Mouse (Mus musculus): Measurements from ENCODE around the gene Cuedc2.

The Cuedc2 gene

DNA sequence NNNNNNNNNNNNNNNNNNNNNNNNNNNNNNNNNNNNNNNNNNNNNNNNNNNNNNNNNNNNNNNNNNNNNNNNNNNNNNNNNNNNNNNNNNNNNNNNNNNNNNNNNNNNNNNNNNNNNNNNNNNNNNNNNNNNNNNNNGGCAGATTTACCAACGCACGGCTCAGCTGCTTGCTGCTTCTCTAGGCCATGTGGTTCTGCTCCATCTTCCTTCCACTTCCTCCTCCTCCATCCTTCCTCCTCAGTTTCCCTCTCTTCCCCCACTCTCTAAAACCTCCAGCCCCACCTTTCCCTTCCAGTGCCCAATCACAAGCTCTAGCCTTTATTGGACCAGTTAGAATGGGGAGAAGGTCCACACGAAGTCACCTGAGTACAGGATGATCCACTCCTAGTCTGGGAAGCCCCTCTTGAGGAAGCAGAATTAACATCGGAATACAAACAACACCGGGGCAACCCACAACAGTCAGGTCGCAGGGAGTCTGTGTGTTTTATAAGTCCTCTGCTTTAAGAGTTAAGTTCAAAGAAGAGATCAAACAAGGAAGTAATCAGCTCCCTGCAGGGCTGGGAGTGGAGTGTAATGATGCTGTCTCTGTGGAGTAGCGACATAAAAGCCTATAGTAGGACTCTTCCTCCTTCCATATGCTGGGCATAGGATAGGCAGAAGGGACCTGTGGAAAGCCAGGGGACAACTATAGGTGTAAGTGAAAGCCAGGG is 6.4 kb upstream of the Cuedc2 start:
- in situ Hi-C loops (cut with MboI; ENCODE audit: unreplicated experiment in 2 of 2), result no loop called here

DNA sequence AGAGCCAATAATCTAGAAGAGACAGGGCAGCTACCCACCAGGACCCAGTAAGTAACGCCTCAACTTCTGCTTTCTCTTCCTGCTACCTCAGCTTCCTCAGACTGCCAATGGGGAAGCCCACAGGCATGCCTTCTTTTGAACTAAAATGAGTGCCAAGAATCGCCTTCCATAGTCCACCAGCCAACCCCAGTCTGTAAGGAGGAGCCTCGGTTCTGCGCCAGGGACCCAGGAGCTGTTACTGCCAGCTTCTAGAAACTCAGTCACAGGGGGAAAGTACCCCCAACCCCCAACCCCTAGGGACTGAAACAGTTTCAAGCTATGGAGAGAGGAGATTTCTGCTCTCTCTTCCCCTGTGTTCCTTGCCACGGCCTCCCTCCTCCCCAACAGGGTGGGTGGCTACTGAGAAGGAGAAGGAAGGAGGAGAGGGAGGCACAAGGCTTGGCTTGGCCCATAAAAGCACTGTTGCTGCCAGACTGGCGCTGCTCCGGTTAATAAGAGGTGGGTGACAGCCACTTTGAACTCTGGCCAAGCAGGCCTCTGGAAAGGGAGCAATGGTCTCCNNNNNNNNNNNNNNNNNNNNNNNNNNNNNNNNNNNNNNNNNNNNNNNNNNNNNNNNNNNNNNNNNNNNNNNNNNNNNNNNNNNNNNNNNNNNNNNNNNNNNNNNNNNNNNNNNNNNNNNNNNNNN is 927 bp upstream of the Cuedc2 start:
- in situ Hi-C loops (cut with MboI; ENCODE audit: unreplicated experiment in 2 of 2), result loop anchor here in 1 of 2 experiments (10.0 kb wide), 1 partner anchor 105 kb away; no protein-coding TSS in a partner anchor

DNA sequence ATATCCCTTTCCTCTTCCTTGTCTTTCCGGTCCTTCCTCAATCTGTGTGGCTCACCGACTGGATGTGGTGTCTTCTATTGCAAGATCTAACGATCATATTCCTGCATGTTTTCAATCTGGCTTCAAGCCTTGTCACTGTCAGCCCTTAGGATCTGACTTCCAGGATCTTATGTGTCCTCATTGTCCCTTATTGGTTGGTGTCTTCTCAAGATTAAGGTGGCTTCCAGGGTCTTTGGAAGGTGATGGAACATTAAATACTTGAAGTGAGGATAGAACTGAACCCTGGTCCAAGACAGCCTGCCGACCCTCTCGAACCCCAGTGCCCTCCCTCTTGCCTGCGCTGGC is 412 bp upstream of the Cuedc2 start:
- in situ Hi-C loops (cut with MboI; ENCODE audit: unreplicated experiment in 2 of 2), result loop anchor here in 1 of 2 experiments (10.0 kb wide), 1 partner anchor 106 kb away; no protein-coding TSS in a partner anchor

DNA sequence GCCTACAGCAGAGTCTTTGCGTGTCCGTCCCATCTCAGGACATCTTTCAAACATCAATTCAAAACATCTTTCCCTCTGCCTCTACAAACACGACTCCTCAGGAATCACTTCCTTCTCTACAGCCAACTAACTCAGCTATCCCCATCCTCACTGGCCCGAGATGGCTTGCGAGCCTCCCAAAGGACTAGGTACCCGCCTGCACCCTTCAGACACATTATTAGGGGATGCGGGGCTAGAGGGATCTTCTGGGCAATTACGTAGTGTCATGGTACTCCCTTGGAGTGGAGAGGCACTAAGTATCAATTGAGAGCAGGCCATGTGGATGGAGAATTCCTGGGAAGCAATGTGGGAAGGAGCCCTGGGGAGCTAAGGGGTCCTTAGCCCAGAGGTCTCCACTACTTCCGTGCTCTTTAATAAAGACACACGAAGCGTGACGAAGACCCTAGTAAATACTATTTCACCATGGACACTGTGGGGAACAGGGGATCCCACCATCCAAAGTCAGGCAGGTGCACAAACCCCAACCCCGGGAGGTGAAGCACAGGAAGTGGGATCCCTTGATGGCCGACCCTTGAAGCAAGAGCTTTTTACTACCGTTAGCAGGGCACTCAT is 677 bp downstream of the Cuedc2 start:
- in situ Hi-C loops (cut with MboI; ENCODE audit: unreplicated experiment in 2 of 2), result loop anchor here in 1 of 2 experiments (10.0 kb wide), 1 partner anchor 107 kb away; no protein-coding TSS in a partner anchor

DNA sequence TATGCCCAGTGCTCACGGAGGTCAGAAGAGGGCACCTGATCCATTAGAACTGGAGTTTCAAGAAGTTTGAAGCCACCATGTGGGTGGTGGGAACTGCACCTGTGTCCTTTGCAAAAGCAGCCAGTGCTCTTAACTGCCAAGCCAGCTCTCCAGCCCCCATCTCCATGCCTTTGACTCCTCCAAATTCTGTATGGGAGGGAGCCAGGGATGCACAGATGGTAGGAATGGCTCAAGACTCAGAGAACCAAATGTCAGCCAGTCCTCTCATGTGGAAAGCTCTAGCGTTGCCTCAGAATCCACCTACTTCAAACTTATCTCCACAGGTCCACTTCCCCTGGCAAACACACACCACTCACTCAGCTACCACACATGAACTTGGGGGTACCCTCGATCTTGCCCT is 4.6 kb downstream of the Cuedc2 start:
- in situ Hi-C loops (cut with MboI; ENCODE audit: unreplicated experiment in 2 of 2), result loop anchor here in 1 of 2 experiments (10.0 kb wide), 1 partner anchor 111 kb away; no protein-coding TSS in a partner anchor

DNA sequence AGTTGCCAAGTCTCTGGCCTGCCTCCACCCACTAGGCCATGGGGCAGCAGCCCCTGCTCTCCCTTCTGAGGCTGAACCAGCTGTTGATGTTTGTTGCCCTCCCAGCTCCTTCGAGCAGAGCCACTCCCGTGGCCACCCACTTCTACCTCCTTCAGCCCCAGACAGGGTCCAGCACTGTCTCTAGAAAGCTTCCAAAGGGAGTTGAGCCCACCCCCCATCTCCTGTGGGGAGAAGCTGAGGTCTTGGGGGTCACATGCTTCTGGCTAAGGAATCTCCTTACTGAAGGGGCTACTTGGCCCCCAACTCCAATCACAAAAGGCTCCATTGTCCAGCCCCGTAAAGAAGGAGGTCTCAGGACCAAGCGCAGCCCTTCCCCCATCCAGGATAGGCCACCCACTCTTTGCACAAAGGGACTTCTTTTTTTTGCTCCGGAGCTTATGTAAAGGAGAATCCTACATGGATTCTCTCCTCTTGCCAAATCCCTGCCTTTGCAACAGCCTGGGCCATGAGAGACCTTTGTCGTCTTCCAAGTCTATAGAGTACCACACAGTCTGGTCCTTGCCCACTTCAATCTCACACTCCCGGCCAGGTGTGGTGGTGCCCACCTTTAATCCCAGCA is 5.7 kb downstream of the Cuedc2 start:
- in situ Hi-C loops (cut with MboI; ENCODE audit: unreplicated experiment in 2 of 2), result loop anchor here in 1 of 2 experiments (10.0 kb wide), 1 partner anchor 112 kb away; no protein-coding TSS in a partner anchor

DNA sequence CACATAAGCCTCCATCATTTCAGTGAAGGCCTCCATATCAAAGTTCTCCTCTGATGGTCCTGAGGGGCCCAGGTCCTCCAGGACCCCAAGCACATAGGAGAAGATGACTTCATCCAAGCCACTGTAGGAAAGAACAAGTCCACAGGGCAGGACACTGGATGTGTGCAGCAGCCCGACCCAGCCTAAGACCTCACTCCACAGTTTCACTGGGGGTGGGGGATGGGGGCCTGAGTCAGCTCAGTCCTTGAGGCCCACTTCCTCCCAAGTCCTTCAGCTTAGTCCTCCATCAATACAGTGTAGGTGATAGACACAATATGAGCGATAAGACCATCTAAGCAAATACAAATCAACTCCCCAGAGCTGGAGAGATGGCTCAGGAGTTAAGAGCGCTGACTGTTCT is 6.6 kb downstream of the Cuedc2 start:
- in situ Hi-C loops (cut with MboI; ENCODE audit: unreplicated experiment in 2 of 2), result loop anchor here in 1 of 2 experiments (10.0 kb wide), 1 partner anchor 113 kb away; no protein-coding TSS in a partner anchor

DNA sequence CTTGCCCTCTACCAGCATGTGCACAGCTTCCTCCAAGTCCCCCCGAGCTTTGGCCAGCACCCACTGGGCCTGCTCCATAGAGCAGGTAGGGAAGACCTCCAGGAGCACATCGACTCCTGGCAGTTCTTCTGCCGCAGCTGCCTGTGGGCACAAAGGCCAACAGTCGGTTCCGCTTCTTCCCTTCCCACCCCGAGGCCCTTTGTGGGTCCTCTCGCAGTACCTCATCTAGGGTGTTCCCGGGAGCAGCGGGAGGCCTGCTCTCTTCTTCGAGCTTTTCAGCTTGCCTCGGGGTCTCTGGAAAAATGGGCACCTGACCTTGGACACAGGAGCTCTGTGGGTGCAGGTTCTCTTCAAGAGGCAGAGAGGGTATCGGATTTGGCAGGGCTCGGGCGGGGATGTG is 7.2 kb downstream of the Cuedc2 start:
- in situ Hi-C loops (cut with MboI; ENCODE audit: unreplicated experiment in 2 of 2), result loop anchor here in 1 of 2 experiments (10.0 kb wide), 1 partner anchor 113 kb away; no protein-coding TSS in a partner anchor

DNA sequence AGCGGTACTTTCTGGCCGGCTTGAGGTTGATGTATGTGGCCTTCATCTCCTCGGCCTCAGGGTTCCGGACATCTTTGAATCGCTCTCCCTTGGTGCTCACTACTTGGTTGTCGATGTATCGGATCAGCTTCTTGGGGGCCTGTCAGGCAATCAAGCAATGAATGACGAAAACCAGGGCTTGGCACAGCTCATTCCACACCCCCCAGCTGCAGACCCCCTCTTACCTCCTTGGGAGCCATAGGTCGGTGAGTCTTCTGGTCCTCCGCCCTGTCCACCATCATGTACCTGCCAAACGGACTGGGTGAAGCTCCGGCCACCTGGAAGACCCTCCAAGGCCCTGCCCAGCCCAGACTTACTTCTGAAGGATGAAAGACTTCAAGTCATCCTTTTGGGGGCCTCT is 7.8 kb downstream of the Cuedc2 start:
- in situ Hi-C loops (cut with MboI; ENCODE audit: unreplicated experiment in 2 of 2), result loop anchor here in 1 of 2 experiments (10.0 kb wide), 1 partner anchor 114 kb away; no protein-coding TSS in a partner anchor

DNA sequence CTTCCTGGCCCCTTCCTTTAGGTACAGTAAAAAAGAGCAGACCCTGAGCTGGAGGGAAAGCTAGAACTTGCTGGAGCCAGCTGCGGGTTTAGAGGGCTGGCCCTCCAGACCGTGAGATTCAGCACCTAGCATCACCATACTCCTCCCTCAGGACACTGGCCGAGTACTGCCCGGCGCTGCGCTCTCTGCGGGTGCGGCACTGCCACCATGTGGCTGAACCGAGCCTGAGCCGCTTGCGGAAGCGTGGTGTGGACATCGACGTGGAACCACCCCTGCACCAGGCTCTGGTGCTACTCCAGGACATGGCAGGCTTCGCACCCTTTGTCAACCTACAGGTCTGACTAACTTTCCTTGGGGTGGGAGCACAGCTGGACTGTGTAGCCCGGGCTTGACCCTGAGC is 8.6 kb downstream of the Cuedc2 start:
- in situ Hi-C loops (cut with MboI; ENCODE audit: unreplicated experiment in 2 of 2), result loop anchor here in 1 of 2 experiments (10.0 kb wide), 1 partner anchor 115 kb away; no protein-coding TSS in a partner anchor

DNA sequence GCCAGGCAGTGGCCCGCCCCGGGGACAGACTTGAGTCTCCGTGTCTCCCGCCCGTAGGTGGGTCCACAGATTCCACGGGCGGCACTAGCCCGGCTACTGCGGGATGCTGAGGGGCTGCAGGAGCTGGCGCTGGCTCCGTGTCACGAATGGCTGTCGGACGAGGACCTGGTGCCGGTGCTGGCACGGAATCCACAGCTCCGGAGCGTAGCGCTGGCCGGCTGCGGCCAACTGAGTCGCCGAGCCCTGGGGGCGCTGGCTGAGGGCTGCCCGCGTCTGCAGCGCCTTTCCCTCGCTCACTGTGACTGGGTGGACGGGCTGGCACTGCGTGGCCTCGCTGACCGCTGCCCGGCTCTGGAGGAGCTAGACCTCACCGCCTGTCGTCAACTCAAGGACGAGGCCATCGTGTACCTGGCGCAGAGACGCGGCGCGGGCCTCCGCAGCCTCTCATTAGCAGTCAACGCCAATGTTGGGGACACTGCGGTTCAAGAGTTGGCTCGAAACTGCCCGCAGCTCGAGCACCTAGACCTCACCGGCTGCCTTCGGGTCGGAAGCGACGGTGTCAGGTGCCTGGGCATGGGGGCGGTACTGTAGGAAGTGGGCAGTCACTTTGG is 9.4 kb downstream of the Cuedc2 start:
- in situ Hi-C loops (cut with MboI; ENCODE audit: unreplicated experiment in 2 of 2), result no loop called here

DNA sequence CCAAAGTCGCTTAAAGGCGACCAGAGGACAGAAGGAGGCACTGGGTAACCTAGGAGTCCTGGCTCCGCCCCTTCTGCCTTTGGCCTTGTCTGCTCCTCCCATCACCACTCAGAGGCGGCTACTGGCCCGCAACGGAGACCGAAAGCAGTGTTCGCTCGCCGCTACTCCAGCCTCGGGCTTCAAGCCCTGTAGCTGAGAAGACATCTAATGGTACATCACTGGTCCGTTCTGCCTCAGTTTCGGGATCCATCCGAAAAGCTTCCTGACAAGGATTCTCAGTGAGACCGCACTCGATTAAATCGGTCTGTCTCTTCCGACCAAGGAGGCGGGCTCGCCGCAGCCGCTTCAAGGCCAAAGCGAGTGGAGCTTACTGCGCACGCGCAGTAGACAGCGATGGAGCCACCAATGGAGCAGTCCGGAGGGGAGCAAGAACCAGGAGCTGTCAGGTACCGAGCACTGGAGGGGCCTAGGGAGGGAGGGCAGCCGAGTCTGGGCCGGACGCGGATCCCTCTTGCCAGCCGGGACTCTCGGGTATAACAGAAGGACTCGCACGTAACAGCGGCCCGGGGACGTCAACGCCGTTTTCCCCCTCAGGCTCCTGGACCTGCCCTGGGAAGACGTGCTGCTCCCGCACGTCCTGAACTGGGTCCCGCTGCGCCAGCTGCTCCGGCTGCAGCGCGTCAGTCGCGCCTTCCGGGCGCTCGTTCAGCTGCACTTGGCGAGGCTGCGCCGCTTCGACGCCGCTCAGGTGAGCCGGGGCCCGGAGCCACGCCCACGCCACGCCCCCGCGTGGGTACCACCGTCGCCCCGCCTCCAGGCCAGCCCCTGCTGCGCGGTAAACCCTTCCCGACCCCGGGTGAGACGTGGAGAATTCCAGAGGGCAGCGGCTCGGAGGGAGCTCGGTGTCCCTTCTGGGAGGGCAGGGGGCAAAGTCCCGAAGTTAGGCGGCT is 10.1 kb downstream of the Cuedc2 start, which contains the start of gene Fbxl15:
Gene Fbxl15 (plus strand): TSS at position 104 of the 950 bp plus-strand sequence.
- in situ Hi-C loops (cut with MboI; ENCODE audit: unreplicated experiment in 2 of 2), result no loop called here

DNA sequence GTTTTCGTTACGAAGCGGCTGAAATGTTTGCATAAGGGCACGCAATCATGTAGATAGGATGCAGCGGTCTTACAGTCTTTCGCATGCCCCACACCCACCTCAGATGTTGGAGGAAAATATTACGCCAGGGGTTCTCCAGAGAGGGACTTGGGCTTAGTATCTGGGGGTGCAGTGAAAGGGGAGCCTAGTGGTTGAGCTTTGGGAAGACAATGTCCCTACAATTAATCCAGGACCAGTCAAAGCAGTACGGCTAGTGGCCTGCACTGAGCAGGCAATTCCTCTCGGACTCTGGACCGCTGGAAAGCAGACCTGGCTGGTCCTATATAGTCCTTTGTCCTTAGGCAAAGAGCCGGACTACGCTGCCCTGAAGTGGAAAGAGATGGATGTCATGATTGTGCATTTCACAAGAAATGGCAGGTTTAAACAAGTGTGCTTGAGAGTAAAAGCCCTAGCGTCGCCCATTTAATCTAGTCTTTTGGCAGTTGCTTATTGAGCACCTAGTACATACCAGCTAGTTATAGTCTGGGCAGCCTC is 10.9 kb downstream of the Cuedc2 start:
- in situ Hi-C loops (cut with MboI; ENCODE audit: unreplicated experiment in 2 of 2), result no loop called here

DNA sequence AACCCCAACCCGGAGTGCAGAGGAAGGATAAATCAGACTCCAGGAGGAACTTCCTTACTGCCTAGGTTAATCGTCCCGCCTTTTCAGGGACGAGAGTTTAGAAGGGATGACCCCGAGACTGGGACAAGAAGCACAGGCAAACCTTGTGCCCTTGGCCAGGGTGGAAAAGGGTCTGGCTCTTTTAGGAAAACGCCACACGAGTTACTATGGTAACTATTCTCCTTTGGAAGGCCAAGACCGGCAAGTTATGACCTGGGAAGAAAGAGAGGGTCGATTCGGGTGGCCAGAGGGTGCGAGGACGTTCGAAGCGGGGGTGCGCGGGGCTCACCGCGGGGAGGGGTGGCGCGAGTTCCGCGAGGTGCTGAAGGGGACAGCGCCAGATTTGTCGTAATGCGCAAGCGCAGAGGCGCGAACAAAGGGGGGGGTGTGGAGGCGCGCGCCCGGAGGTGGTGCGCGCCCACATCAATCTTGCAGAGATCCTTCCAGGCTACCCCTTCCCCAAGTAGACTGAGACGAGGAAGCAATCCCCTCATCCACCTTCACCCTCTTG is 11.7 kb downstream of the Cuedc2 start, which contains the start of gene Psd:
Gene Psd (minus strand): TSS at position 401 of the 550 bp plus-strand sequence.
- in situ Hi-C loops (cut with MboI; ENCODE audit: unreplicated experiment in 2 of 2), result no loop called here

DNA sequence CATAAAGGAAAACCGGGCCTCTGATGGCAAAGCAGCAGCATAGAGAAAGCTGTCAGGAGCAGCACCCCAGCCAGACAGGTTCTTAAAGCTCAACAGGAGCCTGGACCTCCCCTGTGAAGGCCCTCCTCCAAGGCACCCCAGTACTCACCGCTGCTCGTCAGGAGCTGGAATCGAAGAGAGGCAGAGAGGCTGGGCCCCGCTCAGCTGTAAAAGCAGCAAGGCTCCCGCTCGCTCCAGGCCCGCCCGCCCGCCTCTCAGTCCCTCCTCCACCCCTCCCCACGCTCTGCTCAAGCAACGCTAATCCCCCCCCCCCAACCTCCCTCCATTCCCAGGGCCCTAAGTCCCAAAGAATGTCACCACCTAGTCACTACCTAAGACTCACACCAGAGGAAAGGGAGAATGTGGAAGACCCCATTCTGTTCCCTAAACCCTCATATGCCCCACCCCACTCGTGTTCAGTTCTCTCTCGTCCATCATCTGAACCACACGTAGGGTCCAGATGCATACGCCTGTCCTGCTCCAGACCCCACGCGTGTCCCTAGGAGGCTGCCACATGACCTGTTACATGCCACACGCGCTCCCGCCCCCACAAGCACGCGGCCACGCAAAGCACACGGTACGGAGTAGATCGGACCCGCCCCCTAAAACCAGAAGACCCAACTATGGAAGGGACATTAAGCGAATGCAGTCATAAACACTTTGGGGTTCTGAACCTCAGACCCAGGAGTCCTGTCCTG is 12.3 kb downstream of the Cuedc2 start:
- in situ Hi-C loops (cut with MboI; ENCODE audit: unreplicated experiment in 2 of 2), result no loop called here

DNA sequence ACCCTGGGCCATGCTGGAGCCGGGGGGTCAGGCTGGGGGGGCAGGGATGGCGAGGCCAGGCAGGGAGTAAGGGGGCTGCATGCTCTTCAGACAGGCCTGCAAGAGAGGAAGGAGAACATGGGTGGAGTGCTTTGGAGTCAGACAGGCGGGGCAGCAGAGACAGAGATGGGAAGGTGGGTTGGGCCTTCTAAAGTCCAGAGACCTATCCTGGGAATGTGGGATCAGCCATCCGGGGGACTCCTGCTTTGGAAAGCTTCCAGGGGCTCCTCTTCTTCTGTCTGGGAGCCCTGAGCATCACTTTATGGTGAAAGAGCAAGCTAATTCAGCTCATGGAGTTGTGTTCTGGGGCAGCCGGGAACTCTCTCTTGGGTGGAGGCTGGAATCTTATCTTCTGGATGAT is 13.6 kb downstream of the Cuedc2 start:
- in situ Hi-C loops (cut with MboI; ENCODE audit: unreplicated experiment in 2 of 2), result no loop called here

DNA sequence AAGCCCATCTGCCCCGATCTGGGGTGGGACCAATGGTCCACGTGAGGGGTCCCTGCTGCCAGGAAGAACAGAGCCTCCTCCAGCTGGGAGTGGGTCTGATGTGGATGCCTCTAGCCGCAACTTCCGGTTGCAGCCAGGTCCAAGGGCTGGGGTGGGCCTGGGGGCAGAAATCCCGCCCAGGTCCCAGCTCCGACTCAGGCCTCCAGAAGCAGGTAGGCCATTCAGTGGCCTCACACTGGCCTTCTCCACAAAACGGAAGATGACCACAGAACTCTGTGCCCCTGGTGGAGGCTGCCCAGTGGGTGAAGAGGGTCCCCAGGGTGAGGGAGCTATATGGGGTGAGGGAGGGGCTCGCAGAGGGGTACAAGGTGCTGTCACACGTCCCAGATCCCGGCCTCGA is 14.1 kb downstream of the Cuedc2 start:
- in situ Hi-C loops (cut with MboI; ENCODE audit: unreplicated experiment in 2 of 2), result no loop called here

DNA sequence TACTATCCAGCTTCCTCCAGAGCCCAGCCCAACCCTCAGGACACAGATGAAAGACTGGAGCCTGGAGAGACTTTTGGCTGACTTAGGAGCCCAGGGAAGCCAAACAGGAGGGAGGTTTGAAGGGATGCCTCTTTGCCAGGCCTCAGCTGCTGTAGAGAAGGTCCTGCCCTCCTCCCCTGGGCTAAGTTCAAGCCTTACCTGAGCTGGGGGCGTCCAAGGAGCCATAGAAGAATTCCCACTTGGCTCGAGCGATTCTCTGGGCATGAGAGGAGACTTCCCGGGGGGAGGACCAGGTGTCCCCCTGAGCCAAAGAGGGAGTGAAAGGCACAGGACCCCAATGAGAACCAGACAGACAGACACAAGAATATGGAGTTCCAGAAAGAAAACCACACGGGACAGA is 14.8 kb downstream of the Cuedc2 start:
- in situ Hi-C loops (cut with MboI; ENCODE audit: unreplicated experiment in 2 of 2), result no loop called here
